Mouse (Mus musculus) CD4-positive, CD25-positive, alpha-beta regulatory T cell, adult 2 months (primary cell): Measurements from ENCODE around the gene Bod1l.

ENCODE experiments used
- DNase-seq: peaks from one replicate; pipeline ENCODE4 v3.0.0-alpha.2; 2012; ENCODE audit warnings: low read depth, low spot score

Gene Bod1l

DNA sequence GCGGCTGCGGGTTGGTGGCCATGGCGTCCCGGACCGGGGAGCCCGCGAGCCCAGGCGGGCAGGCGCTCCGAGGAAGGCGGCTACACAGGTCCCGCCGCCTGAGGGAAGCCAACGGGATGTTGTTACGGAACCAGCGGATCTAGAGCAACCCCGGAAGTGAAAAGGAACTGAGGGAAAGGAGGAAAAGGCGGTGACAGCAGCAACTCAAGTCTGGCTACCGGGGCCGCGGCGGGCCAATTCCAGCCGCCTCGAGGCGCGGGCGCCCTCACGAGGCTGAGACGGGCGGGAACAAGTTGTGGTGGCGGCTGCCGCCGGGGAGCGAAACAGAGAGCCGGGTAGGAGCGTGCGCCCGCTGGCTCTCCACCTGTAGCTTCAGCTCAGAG, at the start of gene Bod1l:
Gene Bod1l, minus strand, starts transcription at position 169 of the 383 bp plus-strand sequence.
- peak; percentile 96 for DNase-seq

DNA sequence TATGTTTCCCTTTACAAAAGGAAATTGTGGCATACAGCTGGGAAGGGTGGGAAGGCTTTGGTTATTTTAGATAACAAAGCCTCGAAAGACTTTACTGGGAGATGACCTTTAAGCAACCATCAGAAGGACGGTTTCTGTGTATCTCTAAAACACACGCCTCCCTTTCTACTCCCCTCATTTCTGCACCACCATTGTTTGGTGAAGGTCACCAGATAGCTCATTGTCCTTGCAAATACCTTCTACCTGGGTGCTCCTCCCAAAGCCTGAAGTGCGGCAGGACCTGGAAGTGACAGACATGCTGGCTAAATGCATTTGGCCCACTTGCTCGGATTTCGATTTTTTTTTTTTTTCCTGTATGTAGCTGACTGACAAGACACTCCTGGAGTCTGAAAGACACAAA, 49.2 kb upstream of the Bod1l start:
- DNase-seq = no peak

DNA sequence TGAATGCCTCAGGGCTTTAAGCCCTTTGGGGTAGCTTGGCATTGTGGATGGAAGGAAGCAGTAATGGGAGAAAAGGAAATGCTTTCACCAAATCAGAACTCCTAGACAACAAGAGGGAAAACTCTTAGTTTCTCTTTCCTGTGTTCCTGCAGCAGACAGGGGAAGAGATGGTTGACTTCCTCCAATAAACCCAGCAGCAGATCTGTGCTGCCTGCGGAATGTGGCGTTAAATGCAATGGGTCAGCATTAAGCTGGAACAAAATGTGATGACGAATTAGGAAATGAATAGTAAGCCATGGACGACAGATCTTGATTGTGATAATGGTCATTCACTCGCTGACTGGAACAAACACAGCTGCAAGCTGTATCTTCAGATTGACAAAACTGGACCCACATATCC, 46.8 kb upstream of the Bod1l start:
- DNase-seq = no peak

DNA sequence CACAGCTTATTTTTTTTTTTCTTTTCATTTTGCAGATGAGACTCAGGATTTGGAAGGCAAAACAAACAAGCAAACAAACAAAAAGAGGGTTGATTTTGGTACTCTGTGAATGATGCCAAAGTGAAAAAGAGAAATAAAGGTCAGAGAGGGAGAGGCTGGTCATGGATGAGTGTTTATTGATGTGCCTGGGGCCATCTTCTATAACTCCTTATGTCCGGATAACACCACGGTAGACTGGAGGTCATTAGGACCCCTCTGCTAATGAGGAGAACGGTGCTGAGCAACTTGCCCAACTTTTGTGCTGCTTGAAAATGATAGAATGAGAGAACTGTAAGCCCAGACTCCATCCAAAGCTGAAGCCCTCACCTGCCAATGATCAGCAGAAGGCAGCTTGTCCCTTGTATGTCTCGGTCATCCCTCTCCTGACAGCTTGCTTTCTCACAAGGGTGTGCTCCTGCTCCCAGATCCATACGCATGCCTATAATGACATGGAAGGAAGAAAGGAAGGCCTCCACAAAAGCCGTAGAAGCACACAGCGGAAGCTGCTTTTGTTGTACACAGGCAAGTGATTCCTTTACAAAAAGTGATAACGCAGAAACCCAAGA, 45.2 kb upstream of the Bod1l start:
- DNase-seq = no peak

DNA sequence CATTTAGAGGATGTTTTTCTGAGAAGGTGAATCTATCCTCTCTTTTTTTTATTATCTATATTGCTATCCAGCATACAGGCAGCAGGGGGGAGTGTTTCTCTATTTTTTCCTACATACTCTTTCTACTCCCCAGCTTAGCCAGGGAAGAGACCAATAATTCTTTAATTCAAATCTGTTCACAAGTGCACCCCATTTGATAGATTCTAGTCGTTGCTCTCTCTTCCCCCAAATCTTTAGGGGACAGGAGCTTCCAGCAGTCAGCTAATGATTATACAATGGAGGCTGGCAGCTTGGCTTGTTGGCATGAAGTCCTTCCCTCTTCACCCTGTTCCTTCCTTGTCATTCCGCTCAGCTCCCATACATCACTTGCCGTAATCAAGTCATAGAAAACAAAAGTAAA, 44.7 kb upstream of the Bod1l start:
- DNase-seq = no peak

DNA sequence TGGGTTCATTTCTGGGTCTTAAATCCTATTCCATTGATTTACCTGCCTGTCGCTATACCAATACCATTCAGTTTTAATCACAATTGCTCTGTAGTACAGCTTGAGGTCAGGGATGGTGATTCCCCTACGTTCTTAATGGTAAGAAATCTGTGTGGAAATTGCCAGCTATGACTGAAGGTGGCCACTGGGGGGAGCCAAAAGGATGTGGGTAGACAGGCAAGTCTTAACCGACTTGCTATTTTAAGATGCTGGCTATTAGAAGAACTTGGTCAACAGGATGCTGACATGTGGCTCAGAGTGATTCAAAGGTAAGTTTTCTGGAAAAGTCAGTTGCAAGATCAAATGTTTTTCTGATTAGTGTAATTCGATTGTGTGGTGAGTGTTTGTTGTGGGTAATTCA, 43.6 kb upstream of the Bod1l start:
- peak; percentile 74 for DNase-seq

DNA sequence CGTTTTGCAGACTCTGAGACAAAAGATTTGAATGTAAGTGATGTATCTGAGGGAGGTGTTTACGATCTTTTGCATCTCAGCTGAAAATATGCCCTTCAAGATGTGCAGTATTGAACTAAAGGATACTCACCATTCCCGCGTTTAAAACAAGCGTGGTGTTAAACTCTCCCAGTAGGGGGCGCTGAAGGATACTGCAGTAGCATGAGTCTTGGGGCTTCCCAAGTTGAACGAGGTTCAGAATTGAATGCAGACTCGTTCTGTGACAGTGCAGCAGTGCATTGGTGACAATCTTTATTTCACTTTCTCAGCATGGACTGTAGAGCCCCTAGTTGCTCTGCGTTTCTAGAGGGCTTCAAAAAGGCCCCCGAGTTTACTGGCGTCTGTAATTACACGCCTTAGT, 40.4 kb upstream of the Bod1l start:
- peak; percentile 65 for DNase-seq

DNA sequence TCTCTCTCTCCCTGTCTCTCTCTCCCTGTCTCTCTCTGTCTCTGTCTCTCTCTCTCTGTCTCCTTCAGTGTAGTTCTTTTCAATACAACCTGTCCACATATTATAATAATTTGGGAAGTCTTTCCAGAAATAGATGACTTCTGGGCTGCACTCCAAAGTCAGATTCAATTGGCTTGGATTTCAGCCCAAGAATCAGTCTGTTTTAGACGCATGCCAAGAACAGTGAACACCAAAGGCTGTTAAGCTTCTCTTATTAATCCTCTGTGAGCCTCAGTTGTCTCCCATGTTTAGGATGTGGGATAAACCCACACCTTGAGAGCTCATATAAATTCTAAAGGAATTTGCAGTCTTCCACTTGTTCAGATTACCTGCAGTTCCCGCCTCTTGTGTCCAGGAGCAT, 27.0 kb upstream of the Bod1l start:
- no peak for DNase-seq

DNA sequence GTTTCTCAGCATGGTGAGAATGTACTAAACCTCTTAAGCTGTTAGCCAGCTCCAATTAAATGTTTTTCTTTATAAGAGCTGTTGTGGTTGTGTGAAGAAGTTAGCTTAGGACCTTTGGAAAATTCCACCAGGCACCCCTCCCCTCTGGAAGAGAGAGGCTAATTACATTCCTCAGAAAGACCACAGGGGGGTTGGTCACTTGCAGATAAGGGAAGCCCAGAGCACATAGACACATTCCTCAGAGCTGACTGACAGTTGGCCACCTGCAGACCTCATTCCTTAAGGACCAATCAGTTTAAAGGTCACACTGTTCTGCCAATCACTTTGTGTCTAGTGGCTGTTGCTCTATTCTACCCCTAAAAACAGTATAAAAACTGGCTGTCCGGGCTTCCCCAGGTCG, 11.7 kb upstream of the Bod1l start:
- DNase-seq = no peak

DNA sequence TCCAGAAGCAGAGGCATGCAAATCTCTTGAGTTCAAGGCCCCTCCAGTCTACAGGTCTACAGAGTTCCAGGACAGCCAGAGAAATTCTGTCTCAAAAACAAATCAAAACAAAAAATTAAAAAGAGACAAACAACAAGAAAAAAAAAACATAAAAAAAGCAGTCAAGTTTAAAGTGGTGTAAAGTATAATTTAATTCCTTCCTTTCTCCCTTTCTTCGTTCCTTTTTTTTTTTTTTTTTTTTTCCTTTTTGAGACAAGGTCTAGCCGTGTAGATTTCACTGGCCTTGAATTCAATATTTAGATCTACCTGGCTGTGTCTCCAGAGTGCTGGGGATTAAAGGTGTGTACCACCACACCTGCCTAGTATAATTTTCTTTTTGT, 1.4 kb upstream of the Bod1l start:
- no peak for DNase-seq

DNA sequence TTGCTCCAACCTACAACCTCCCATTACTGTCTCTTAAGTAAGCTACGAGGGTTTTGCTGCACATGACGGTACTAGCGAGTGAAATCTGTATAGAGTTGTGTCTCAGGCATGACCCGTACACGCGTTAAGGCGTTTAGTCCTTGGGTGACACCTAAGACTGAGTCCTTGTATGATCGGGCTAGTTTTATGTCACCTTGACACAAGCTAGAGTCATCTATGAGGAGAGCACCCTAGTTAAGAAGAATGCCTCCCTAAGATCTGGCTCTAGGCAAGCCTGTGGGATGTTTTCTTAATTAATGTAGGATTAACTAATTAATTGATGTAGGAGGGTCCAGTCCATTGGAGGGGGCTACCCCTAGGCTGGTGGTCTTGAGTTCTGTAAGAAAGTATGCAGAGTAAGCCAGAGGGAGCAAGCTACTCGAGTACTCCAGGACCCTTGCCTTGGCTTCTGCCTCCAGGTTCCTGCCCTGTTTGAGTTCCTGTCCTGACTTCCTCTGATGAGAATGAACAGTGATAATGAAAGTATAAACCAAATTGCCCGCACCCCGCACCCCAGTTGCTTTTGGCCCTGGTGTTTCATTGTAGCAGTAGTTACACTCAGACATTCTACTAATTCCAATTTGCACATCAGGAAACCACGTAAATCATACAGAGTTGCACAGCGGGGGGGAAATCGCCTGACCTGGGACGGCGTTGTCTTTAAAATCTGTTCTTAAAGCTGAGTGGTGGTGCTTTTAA, 874 bp upstream of the Bod1l start:
- DNase-seq = peak; percentile 63

DNA sequence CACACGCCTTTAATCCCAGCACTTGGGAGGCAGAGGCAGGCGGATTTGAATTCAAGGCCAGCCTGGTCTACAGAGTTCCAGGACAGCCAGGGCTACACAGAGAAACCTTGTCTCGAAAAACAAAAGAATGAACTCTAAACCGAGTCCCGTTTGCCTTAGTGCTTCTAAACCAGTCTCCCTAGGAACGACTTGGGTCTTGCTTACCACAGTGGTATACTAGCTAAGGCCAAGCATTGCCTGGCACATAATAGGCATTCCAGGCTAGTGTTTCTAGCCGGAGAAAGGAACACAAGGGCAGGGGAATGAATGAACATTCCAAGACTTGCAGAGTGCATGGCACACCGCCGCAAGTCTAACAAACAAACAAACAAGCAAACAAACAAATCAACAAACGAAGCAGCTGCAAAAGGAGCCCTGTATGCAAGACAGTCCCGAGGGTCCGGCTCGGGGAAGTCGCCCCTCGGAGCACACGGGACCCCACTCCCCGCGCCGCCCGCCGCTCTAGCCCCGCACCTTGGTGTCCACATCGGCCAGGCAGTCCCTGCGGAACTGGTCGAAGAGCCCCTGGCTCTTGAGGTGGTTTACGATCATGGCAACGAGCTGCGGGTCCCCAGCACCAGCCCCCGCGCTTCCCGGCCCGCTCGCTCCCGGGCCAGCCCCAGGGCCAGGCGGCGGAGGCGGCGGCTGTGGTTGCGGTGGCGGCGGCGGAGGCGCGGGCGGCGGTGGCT, 532 bp downstream of the Bod1l start:
- DNase-seq = no peak

DNA sequence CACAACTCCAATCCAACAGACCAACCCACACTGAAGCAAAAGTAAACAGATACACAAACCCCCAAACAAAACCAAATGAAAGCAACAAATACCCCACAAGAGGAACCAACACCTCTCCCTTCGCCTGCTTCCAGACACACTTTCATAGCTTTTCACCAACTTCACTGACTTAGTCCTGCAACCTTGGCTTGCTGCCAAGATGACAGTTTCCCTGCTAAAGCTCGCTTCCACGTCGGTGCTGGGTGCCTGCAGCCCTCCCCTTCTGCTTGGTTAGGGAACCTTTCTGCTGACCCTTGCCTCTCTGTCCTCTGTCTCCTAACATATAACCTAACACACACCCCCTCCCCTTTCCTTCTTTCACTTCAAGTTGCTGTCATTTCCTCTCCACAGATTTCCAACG, 1.4 kb downstream of the Bod1l start:
- DNase-seq = peak; percentile 59

DNA sequence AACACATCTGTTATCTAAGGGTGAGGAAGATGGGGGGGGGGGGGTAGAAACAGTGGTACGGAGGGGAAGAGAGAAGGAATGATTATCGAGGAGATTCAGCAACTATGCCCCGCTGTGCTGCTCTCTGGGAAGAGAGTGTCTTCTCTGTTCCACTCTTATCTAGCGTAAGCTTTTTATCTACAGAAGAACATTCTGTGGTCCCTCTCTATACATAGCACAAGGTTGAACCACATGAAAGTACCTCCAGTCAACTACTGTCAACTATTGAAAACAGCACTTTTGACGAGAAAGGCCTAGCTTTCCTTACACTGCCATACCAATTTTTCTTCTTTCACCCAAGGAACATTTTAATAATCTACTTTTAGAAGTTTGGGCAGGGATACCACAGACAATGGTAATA, 2.4 kb downstream of the Bod1l start:
- DNase-seq = peak; percentile 9

DNA sequence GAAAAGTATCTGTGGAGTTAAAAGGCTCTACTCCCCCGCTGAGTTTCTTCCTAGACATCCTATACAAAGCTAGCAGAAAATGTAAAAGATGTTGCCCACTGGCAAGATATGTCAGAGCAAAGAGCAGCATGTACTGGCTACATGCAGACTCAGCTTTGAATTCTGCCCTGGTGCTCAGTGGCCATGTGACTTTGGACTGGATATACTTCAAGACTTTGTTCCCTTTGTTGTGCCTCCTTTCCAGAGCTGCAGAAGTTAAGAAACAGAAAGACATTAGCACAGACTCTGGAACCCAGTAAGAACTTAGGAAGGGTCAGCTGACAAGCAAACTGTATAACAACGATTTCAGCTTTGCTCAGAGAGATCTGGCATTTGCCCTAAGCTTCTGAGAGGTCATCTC, 14.0 kb downstream of the Bod1l start:
- no peak for DNase-seq

DNA sequence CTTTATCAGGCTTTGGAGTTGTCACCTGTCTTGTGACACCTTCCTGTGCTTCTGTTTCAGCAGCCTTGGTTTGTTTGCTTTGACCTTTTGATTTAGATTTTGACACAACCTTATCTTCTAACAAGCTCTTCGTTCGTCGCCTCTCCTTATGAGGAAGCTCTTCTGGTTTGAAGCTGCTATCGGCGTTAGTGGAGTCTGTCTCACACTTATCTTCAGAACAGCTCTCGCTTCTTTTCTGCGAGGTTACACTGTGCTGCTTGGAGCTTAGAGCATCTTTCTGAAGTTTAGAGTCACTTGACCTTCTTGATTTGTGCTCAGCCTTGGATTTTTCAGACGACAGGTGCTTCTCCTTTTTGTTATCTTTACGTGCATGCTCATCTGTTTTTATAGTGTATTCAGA, 23.0 kb downstream of the Bod1l start:
- DNase-seq = no peak

DNA sequence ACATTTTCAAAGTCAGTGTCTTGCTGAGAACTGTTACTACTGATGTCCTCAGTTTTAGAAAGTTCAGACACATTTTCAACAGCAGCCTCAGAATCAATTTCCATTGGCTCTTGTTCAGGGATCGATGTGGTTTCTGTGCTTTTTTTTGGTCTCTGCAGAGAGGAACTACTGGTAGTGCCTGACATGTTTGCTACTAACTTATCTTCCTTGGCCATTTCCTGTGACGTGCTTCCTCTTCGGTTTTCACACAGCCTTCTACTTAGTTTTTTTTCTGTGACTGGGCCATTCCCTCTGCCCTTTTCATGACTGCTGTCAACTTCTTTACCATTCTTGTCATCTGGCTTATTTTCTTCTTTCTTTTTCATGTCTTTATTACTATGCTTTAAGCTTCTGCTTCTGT, 23.6 kb downstream of the Bod1l start:
- no peak for DNase-seq

DNA sequence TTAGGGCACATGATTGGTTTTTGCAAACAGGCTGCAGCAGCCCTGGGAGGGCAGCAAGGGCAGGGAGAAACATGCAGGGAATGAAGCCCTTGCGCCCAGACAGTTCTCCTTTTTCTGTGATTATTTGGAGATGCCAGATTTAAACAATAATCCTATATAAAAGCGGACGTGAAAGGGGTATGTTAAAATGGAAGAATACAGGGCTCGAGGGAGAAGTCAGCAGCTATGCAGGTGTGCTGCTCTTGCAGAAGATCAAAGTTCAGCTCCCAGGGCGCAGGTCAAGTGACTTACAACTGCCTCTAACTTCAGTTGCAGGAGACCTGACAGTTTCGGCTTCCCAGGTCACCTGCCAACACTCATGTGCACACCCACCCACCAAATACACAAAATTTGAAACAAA, 31.6 kb downstream of the Bod1l start:
- no peak for DNase-seq

DNA sequence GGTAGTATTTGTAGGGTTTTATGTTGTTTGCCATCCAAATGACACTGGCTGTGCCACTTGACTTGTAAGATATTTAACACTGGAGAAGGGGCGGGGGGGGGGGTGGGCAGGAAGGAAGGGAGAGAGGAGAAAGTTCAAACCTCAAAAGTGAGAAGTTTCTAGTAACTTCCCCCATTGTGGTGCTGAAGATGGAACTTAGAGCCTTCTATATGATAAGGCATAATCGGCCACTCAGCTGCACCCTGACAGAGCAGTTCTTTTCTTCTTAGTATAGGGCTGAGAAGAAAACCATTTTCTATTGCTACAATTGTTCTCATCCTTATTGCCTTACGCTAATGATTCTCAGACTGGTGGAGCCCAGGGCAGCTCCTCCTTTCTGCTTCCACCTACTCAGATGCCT, 32.8 kb downstream of the Bod1l start:
- no peak for DNase-seq

DNA sequence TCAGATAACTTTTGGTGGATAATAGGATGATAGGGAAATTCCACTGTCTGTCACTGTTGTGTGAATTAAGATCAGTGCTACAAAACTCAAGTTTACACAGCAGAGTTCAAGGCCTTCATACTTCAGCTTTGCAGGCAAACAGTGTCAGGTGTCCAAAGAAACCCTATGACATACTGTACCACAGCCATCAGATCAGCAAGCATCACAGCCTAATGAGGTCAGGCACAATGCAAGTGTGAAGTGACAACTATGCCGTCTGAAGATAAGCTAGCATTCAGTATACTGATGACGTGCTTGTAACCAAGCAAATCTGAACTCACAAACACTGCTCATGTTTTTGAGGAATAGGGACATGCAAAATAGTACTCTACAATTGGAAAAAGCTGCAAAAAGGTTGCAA, 36.7 kb downstream of the Bod1l start:
- no peak for DNase-seq

DNA sequence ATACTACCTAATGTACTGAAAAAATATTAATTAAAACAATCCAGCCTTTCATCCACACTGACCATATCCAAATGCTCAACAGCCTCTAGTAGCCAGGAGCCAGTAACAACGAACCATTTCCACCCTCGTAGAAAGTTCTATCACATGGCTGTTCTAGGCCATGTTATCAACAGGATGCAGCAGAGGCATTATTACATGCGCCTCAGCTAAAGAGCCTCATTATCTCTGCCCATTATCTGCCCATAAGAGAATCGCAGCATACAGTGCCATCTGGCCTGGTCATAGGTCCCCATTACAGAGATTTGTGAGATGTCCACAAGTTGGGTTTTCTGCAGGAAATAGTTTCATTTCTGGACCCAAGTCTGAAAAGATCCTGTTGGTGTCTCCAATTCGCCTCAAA, 37.9 kb downstream of the Bod1l start:
- DNase-seq = no peak

DNA sequence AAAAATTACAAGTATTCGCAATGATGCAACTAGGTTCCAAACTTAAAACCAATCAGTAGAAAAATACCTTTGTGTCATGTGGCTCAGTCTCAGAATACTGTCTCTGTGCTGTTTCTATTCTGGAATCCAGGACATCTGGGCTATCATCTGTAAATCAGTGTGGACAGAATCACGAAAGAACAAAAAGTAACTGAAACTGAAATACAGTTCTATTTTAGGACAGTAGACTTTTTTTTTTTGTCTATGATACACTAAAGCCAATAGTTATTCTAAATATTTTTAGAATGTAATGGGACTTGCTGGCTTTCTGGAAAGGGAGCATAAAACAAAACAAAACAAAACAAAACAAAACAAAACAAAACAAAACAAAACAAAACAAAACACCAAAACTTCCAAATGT, 39.0 kb downstream of the Bod1l start:
- no peak for DNase-seq

DNA sequence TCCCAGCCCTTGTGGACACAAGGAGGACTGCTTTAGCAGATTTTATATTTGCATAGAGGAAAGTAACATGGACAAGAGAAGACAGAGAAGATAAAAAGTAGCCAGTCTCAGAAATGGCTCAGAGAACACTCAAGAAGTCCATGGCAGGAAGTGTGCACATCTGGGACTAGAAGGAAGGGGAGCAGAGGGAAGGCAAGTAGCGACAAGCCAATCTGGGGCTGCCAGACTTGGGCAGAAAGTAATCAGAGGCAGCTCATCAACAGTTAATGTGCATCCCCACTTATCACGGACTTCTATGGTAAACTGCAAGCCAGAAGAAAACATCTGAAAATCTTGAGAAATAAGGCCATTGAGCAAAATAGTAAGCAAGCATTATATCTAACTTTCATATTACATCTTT, 39.5 kb downstream of the Bod1l start:
- DNase-seq = no peak
